Mouse (Mus musculus) stomach, postnatal 0 days (tissue): ENCODE data around the gene Cyp27a1.

Experiments
- CTCF ChIP-seq: IDR thresholded peaks from 2 replicates; pipeline ENCODE4 v1.5.1; 2016; ENCODE audit warnings: antibody characterized with exemption, low read depth, mild to moderate bottlenecking, moderate library complexity
- EP300 ChIP-seq: optimal IDR thresholded peaks from 2 replicates; pipeline ENCODE3; 2016; ENCODE audit warnings: antibody characterized with exemption

DNA sequence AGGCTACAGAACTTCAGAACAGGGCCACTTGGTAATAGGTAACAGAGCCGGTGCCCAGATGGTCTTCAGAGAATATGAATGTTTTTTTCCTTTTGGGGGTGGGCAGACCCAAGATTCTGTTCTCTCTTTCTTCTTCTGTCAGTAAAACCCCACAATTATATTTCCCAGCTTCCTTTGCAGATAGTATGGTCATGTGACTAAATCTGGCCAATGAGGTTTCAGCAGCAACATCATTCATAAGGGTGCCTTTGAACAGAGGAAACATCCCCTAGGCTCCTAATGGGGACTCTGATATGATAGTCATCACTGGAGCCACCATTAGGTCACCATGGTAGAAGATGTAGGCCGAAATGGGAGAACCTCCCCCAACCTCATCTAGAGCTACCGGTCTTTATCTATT is 39.5 kb downstream of the Cyp27a1 start:
- TF ChIP-seq CTCF (no peak), EP300 (no peak)
